Mouse (Mus musculus): Measurements from ENCODE around the gene Rnf26.
"Not testable (repeated sequence)": the region's sequence is repeated elsewhere in the genome, so short reads cannot be mapped to it uniquely, and the experiment has no call there.

The Rnf26 gene

GRCm38 (mm10) chr9:44125026-44125425, 11.7 kb upstream of the Rnf26 start:
- no peak for DNase-seq (ENCODE audit: low read depth)

GRCm38 (mm10) chr9:44124317-44124716, 11.0 kb upstream of the Rnf26 start:
- peak; percentile 64 for DNase-seq (ENCODE audit: low read depth)

- peak; percentile 35 for DNase-seq (ENCODE audit: low read depth)
Measured at GRCm38 (mm10) chr9:44119948-44120465, 6.7 kb upstream of the Rnf26 start.

- peak; percentile 66 for DNase-seq (ENCODE audit: low read depth)
Measured at GRCm38 (mm10) chr9:44119011-44119410, 5.7 kb upstream of the Rnf26 start.

GRCm38 (mm10) chr9:44116182-44116581, 2.9 kb upstream of the Rnf26 start:
- DNase-seq (ENCODE audit: low read depth), result peak; percentile 43

GRCm38 (mm10) chr9:44115599-44115998, 2.3 kb upstream of the Rnf26 start:
- DNase-seq (ENCODE audit: low read depth), result no peak

- no peak for DNase-seq (ENCODE audit: low read depth)
Measured at GRCm38 (mm10) chr9:44114453-44114852, 1.1 kb upstream of the Rnf26 start.

GRCm38 (mm10) chr9:44111909-44112308, 1.4 kb downstream of the Rnf26 start:
- not testable (repeated sequence) for DNase-seq (ENCODE audit: low read depth)

GRCm38 (mm10) chr9:44109360-44110095, 3.8 kb downstream of the Rnf26 start:
- peak; percentile 76 for DNase-seq (ENCODE audit: low read depth)

GRCm38 (mm10) chr9:44108269-44109055, 4.9 kb downstream of the Rnf26 start:
- no peak for DNase-seq (ENCODE audit: low read depth)

- DNase-seq (ENCODE audit: low read depth), result no peak
Measured at GRCm38 (mm10) chr9:44107557-44108179, 5.6 kb downstream of the Rnf26 start.

- no peak for DNase-seq (ENCODE audit: low read depth)
Measured at GRCm38 (mm10) chr9:44107110-44107509, 6.2 kb downstream of the Rnf26 start, which contains the start of gene C1qtnf5. Gene C1qtnf5 (plus strand): TSS chr9:44107245.

- DNase-seq (ENCODE audit: low read depth), result no peak
Measured at GRCm38 (mm10) chr9:44106596-44106995, 6.7 kb downstream of the Rnf26 start.

GRCm38 (mm10) chr9:44106182-44106581, 7.1 kb downstream of the Rnf26 start:
- DNase-seq (ENCODE audit: low read depth), result no peak

GRCm38 (mm10) chr9:44105781-44106180, 7.5 kb downstream of the Rnf26 start:
- no peak for DNase-seq (ENCODE audit: low read depth)

- no peak for DNase-seq (ENCODE audit: low read depth)
Measured at GRCm38 (mm10) chr9:44104881-44105280, 8.4 kb downstream of the Rnf26 start.

- no peak for DNase-seq (ENCODE audit: low read depth)
Measured at GRCm38 (mm10) chr9:44101490-44101889, 11.8 kb downstream of the Rnf26 start, which contains the start of gene Mfrp. Gene Mfrp (plus strand): TSS chr9:44101729.

GRCm38 (mm10) chr9:44096536-44096935, 16.8 kb downstream of the Rnf26 start:
- DNase-seq (ENCODE audit: low read depth), result no peak

GRCm38 (mm10) chr9:44095781-44096180, 17.5 kb downstream of the Rnf26 start:
- DNase-seq (ENCODE audit: low read depth), result no peak

GRCm38 (mm10) chr9:44094737-44095136, 18.6 kb downstream of the Rnf26 start:
- no peak for DNase-seq (ENCODE audit: low read depth)

- peak; percentile 54 for DNase-seq (ENCODE audit: low read depth)
Measured at GRCm38 (mm10) chr9:44093612-44094503, 19.5 kb downstream of the Rnf26 start.
